Comparison of ENCODE assay signal across 17 mouse cellular contexts in the genomic region with DNA sequence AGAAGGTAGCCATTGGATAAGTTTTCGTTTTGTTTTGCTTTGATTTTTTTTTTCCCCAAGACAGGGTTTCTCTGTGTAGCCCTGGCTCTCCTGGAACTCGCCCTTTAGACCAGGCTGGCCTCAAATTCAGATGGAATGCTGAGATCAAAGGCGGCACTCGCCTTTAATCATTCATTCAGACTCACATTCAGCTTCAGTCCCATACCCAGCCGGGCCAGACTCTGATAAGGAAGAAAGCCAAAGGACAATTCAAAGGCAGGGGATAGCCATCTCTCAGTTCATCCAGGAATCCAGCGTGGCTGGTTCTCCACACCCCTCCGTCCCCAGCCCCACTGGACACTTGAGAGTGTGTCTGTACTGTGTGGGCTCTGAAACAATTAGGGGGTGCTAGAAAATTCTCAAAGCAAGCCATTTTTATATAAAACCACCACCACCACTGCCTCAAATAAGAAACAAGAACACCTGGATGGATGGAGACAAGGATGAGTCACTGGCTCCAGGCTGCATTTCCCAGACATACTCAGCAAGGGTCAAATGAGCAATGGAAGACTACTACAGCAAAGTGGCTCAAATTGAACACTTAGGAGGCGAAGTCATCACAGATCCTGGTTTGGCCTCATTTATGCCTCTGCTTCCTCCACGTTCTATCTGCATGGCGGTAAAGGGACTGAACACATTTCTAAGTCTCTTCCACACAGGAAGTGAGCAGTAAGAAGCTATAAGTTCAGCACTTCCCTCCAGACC.
"Had no signal": no experiment of that assay in that cellular context is flagged by ENCODE, and none has a peak within 500 bp of the region (broad histone marks: within the 10 kb centered on the region; RNA-seq: fewer than 3 reads in every experiment).

No protein-coding gene starts in this region.

- H3K9me3 ChIP-seq: limb, embryonic 13.5 days; midbrain, embryonic 10.5 days; neural tube, embryonic 15.5 days; stomach, embryonic 15.5 days had no signal

- H3K4me1 ChIP-seq: limb, embryonic 13.5 days; neural tube, embryonic 15.5 days had no signal

- H3K27ac ChIP-seq: layer of hippocampus, adult 2 months; limb, embryonic 13.5 days; midbrain, embryonic 10.5 days; neural tube, embryonic 15.5 days; stomach, embryonic 15.5 days had no signal

- H3K4me2 ChIP-seq: limb, embryonic 13.5 days; liver, embryonic 11.5 days; lung, embryonic 14.5 days; neural tube, embryonic 15.5 days; stomach, embryonic 15.5 days had no signal

- H3K9ac ChIP-seq: limb, embryonic 13.5 days; lung, embryonic 14.5 days; neural tube, embryonic 15.5 days; stomach, embryonic 15.5 days had no signal

- H3K27me3 ChIP-seq: limb, embryonic 13.5 days; neural tube, embryonic 15.5 days; stomach, embryonic 15.5 days had no signal

- H3K36me3 ChIP-seq: stomach, embryonic 15.5 days had no signal

- H3K4me3 ChIP-seq: layer of hippocampus, adult 2 months; limb, embryonic 13.5 days; midbrain, embryonic 10.5 days; myocyte; neural tube, embryonic 15.5 days; stomach, embryonic 15.5 days had no signal

- DNase-seq: kidney, adult 9 months; kidney, postnatal 10 days; kidney, postnatal 4 days; lung, embryonic 14.5 days; lung, postnatal 10 days; lung, postnatal 4 days; midbrain, embryonic 14.5 days; right cerebral cortex, adult 18-20 months; thymus, adult 2 months; thymus, postnatal 25 days had no signal
